Mouse (Mus musculus) heart, embryonic 15.5 days (tissue): ENCODE measurements around the gene Nceh1. TPM values are rescaled to one million over a fixed set of nuclear protein-coding genes. Genes with fewer than 3 reads are reported as not detected.

ENCODE experiments used
- ATAC-seq: fragments of 200-750 bp; cut with Nextera tagmentation; replicated peaks from 2 replicates; pipeline ENCODE4 v1.8.0; 2017; ENCODE audit warnings: low read depth, moderate TSS enrichment; ENCODE audit not compliant: insufficient number of reproducible peaks, insufficient read depth, low FRiP score
- H3K27ac ChIP-seq: fragments of 300-500 bp; sonication (generic); 2 replicates; pipeline ENCODE4 v1.5.1; 2015; ENCODE audit warnings: mild to moderate bottlenecking, inconsistent platforms
- H3K27me3 ChIP-seq: fragments of 300-500 bp; sonication (generic); 2 replicates; pipeline ENCODE4 v1.6.1; 2015; ENCODE audit warnings: inconsistent platforms
- H3K36me3 ChIP-seq: fragments of 300-500 bp; sonication (generic); 2 replicates; pipeline ENCODE4 v1.6.1; 2015; ENCODE audit warnings: mild to moderate bottlenecking, inconsistent platforms
- H3K4me1 ChIP-seq: fragments of 300-500 bp; sonication (generic); replicated peaks from 2 replicates; pipeline ENCODE4 v1.6.1; 2015; ENCODE audit warnings: inconsistent platforms
- H3K4me2 ChIP-seq: fragments of 300-500 bp; sonication (generic); 2 replicates; pipeline ENCODE4 v1.6.1; 2015; ENCODE audit warnings: inconsistent platforms, mild to moderate bottlenecking, moderate library complexity
- H3K4me3 ChIP-seq: fragments of 300-500 bp; sonication (generic); 2 replicates; pipeline ENCODE4 v1.5.1; 2015; ENCODE audit warnings: mild to moderate bottlenecking, inconsistent platforms
- H3K9ac ChIP-seq: fragments of 300-500 bp; sonication (generic); 2 replicates; pipeline ENCODE4 v1.6.1; 2015; ENCODE audit warnings: mild to moderate bottlenecking, inconsistent platforms
- H3K9me3 ChIP-seq: fragments of 300-500 bp; sonication (generic); replicated peaks from 2 replicates; pipeline ENCODE4 v1.6.1; 2016; ENCODE audit warnings: inconsistent platforms
- WGBS: fragments of 180-500 bp; shearing (Covaris S2); methylation state at CpG from one replicate; pipeline ENCODE4 v1.1.7; 2015; ENCODE audit warnings: mixed read lengths; 5-methylcytosine and 5-hydroxymethylcytosine counted together
- polyA plus RNA-seq: library from polyadenylated mRNA; unstranded; fragments of >200 nt; fragmentation: Nextera tagmentation; extraction: Ambion mirVana; gene quantifications from 2 replicates; pipeline ENCODE4 v1.2.1, GENCODE M21; 2015

Gene Nceh1
- polyA plus RNA-seq, 1 experiment from 2014 or later, result 23.3 TPM

DNA sequence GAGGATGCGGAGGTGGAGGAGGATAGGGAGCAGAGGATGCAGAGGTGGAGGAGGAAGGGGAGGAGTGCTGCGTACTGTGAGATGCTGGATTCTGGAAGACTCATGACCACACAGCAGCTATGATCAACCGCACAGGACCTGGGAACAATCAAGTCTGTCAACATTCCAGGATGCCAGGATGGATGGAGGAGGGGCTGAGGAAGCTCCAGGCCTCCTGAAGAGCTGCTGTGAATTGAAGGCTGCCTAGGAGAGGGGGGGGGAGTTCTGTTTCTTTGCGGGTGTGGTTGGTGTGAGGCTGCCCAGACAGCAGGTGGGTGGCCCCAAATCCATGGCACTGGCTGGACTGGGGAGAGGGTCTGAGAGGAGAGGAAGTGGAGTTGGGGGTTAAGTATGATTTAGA lies 23.9 kb upstream of the Nceh1 start:
- Histone ChIP-seq H3K9me3 (no peaks in the 10 kb centered on the region), H3K36me3 (no peaks in the 10 kb centered on the region), H3K27me3 (no peaks in the 10 kb centered on the region), H3K4me1 (peaks cover 19% of the 10 kb centered on the region), H3K4me2 (no peak overlapping the region), H3K9ac (no peak overlapping the region), H3K4me3 (no peak overlapping the region), H3K27ac (no peak overlapping the region)
- ATAC-seq, result no peak
- WGBS, result 28% methylated on average over 4 of the region's 4 CpGs

DNA sequence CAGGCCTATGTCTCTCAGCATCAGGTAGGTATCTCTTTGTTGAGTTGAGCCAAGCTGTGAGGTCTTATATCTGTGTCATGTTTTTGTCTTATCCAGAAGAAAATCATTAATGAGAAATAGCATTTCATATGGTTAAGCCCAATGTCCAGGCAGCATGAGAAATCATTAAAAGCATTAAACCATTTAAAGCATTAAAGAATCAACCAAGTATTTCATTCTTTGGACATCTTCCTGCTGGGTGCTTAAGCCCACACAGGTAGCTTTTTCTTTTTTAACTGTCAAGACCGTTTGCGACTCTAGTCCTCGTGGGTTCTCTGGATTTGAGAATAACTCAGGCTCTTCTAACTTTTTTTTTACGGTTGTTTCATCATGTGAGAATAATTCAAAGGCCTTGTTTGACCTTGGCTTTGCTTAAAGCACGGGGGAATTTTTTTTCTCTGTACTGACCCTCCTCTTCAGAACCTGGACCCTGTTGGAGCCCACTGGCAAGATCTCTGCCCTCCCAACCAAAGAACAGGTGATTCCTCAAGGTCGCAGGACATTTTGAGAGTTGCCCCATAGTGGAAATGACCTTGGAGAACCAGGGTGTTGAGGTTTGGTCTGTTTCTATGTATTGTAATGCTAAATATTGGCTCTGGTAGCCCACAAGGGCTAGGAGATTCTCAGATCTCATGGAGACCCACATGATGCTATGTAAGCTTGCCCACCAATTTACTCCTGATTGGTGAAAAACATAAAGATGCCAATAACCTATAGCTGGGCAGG lies 20.9 kb upstream of the Nceh1 start:
- Histone ChIP-seq H3K4me2 (no peak overlapping the region), H3K9ac (no peak overlapping the region), H3K36me3 (no peaks in the 10 kb centered on the region), H3K4me3 (no peak overlapping the region), H3K27ac (no peak overlapping the region), H3K9me3 (no peaks in the 10 kb centered on the region), H3K27me3 (no peaks in the 10 kb centered on the region), H3K4me1 (no peaks in the 10 kb centered on the region)
- 86% methylated on average over 6 of the region's 6 CpGs for WGBS
- no peak for ATAC-seq

DNA sequence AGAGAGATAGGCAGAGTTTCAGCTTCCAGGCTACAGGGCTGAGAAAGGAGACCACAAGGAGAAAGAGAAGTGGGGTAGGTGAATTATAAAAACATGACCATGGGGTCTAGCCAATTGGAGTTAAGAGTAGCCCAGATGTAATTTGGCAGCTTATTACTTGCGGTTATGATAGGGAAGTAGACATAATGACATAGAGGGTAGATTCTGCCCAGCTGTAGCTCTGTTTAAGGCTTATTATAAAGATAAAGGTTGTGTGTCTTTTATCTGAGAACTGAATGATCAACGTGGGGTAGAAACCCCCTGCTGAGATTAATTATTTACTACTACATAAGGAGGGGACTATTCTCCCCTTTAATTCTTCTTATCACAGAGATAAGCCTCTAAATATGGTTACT lies 20.4 kb upstream of the Nceh1 start:
- Histone ChIP-seq H3K9ac (no peak overlapping the region), H3K9me3 (no peaks in the 10 kb centered on the region), H3K4me3 (no peak overlapping the region), H3K27ac (no peak overlapping the region), H3K36me3 (no peaks in the 10 kb centered on the region), H3K27me3 (no peaks in the 10 kb centered on the region), H3K4me1 (no peaks in the 10 kb centered on the region), H3K4me2 (no peak overlapping the region)
- 63% methylated on average over 2 of the region's 2 CpGs for WGBS
- no peak for ATAC-seq

DNA sequence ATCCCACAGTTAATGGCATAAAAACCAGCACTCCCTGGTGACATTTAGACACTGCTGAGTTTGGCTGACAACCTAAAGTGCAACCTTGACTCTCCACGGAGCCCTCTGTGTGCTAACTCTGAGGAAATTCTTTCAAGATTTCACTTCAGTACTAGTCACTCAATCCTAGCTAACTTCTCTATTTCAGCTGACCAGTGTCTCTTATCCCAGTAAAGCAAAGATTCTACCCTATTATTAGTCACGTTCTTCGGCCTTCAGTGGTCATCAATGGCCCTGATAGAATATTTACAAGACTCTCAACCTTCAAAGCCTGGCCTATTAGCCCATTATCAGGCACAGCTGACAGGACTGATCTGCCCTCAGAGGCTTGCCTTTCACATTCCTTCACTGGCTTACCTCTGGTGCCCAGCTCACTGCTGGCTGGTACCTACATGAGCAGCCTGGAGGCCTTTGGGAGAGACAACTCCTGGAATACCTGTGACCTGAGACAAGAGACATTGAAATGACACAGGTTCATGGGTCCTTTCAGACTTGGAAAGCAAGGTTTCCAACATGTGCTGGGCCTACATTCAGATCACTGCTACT lies 17.2 kb upstream of the Nceh1 start:
- Histone ChIP-seq H3K4me3 (no peak overlapping the region), H3K9ac (no peak overlapping the region), H3K9me3 (no peaks in the 10 kb centered on the region), H3K4me1 (no peaks in the 10 kb centered on the region), H3K36me3 (no peaks in the 10 kb centered on the region), H3K27ac (no peak overlapping the region), H3K27me3 (no peaks in the 10 kb centered on the region), H3K4me2 (no peak overlapping the region)
- WGBS, result 54% methylated on average over 3 of the region's 3 CpGs
- no peak for ATAC-seq

DNA sequence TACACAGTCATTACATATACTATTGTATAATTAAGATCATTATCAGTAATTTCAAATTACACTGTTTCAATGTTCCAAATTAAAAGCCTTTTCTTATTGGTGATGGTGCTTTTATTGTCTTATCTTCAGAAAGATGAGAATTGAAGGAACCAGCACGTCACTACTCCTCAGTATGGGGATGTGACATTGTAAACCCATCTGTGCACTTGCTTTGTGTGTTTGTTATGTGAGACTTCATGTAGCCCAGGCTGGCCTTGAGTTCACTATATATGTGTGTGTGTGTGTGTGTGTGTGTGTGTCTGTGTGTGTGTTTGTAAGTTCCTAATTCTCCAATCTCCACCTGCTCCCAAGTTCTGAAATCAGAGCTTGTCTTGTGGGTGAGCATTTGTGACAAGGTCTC lies 12.5 kb upstream of the Nceh1 start:
- Histone ChIP-seq H3K27ac (no peak overlapping the region), H3K4me2 (no peak overlapping the region), H3K9ac (no peak overlapping the region), H3K36me3 (no peaks in the 10 kb centered on the region), H3K27me3 (no peaks in the 10 kb centered on the region), H3K4me3 (no peak overlapping the region), H3K9me3 (no peaks in the 10 kb centered on the region), H3K4me1 (no peaks in the 10 kb centered on the region)
- ATAC-seq, result no peak
- WGBS, result 68% methylated on average over 1 of the region's 1 CpGs

DNA sequence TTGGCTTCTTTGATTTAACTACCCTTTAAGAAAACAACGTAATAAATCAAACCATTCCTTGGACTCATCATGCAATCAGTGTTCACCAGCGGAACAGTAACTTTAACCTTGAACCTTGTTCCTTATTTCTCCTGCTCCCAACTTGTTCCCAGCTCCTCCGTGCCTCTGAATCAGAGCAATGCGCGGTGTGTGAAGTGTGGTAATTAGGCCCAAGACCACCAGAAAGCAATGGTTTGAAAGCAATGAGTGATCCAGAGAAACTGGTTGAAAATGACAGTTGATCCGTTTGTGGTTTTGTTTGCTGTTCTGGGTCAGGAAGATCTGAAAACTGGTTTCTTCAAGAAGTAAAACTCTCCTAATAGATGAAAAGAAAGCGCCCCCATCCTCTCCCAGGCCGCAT lies 3.1 kb upstream of the Nceh1 start:
- Histone ChIP-seq H3K9ac (no peak overlapping the region), H3K27ac (no peak overlapping the region), H3K9me3 (no peaks in the 10 kb centered on the region), H3K4me1 (peaks cover 4% of the 10 kb centered on the region; the same call in 1 of the 2 replicates), H3K27me3 (no peaks in the 10 kb centered on the region), H3K4me3 (no peak overlapping the region), H3K36me3 (no peaks in the 10 kb centered on the region), H3K4me2 (no peak overlapping the region)
- ATAC-seq, result no peak
- WGBS, result 85% methylated on average over 8 of the region's 8 CpGs

DNA sequence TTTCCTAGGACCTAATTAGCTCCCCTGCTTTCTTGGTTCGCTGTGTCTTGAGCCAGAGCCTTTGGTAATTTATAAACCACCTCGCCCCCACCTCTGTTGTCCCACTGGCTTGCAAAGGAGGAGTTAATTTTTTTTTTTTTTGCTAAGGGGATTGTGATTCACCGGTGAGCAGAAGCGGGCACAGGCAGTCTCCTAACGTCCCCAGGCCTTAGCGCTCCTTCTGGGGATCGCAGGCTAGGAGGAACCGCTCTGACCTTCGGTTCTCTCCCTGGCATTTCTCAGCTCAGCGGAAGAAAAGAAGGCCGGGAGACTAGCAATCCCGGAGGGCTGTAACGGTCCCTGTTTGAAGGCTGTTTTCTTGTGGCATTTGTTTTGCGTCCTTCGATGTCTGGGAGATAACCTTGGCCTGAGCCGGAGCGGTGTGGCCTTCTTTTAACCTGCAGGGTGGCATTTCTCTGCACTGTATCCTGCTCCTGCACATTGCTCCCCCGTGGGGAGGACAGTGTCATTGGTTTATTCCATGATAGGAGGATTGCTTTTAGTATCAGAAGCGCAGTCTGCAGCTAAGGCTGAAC lies 923 bp downstream of the Nceh1 start:
- Histone ChIP-seq H3K4me2 (peak overlapping the region; percentile 84), H3K27me3 (no peaks in the 10 kb centered on the region), H3K27ac (peak overlapping the region; percentile 61), H3K4me1 (peaks cover 4% of the 10 kb centered on the region; the same call in 1 of the 2 replicates), H3K9me3 (no peaks in the 10 kb centered on the region), H3K4me3 (peak overlapping the region; percentile 67), H3K9ac (peak overlapping the region; percentile 66), H3K36me3 (no peaks in the 10 kb centered on the region)
- ATAC-seq, result 0 out of 2 replicates have a peak, but pooled peaks have one; percentile 0
- WGBS, result 7% methylated on average over 19 of the region's 19 CpGs

DNA sequence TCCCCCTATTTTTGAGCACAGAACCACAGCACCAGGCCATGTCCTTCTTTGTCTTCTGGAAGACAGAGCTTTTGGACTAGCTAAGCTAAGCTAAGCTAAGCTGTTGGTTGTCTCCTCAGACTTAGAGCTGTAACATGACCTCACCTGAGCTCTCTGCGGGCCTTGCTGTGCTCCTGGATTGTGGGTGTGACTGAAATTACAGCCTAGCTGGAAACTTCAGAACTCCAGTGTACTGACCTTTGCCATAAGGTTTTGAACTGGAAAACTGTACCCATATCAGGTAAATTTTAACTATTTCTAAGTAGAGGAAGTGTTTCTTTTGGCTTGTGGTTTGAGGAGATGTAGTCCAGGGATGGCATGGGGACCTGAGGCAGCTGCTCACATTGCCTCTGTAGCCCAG lies 5.6 kb downstream of the Nceh1 start:
- no peak overlapping the region for H3K27ac ChIP-seq
- 81% methylated on average over 1 of the region's 1 CpGs for WGBS
- no peak overlapping the region for H3K4me3 ChIP-seq
- no peaks in the 10 kb centered on the region for H3K9me3 ChIP-seq
- H3K9ac ChIP-seq, result no peak overlapping the region
- peaks cover 36% of the 10 kb centered on the region for H3K4me1 ChIP-seq
- no peaks in the 10 kb centered on the region for H3K36me3 ChIP-seq
- H3K4me2 ChIP-seq, result no peak overlapping the region
- no peaks in the 10 kb centered on the region for H3K27me3 ChIP-seq
- no peak for ATAC-seq

DNA sequence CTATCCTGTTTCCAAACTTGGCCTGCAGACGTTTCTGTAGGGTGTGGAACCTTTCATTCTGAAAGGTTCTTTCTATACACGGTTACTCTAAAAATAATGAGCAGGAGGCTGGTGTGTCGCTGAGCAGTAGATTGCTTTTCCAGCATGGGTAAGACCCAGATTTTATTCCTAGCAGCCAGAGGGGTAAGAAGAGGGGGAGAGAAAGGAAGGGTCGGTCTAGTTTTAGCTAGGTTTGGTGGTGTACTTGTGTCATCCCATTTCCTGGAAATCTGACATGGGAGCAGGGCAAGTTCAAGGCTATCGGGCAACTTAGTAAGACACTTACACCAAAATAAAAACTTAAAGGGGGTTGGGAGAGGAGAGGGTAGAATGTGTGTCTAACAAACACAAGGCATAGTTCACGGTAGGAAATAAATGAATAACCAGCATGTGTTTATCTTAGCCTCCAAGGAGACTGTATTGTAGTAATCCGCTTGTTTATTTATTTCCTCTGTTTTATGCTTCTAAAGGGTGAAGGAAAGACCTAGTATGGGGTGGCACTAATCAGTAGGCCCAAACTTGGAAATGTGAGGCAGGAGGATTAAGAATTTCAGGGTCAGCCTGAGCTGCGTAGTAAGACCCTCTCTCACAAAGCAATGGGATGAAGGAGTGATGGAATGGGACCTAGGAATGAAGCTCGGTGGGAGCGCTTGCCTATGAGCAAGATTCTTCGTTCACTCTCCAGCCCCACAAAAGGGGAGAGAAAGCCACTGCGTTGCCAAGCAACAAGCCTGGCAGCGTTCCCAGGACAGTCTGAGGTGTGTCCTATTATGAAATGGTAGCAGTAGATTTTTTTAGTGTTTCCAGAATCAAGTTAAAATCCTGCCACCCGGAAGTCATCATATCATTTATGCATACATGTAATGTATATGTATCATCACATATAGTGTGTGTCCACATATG lies 6.8 kb downstream of the Nceh1 start:
- no peaks in the 10 kb centered on the region for H3K9me3 ChIP-seq
- no peak overlapping the region for H3K27ac ChIP-seq
- no peak overlapping the region for H3K9ac ChIP-seq
- no peak; the same call in 1 of the 2 replicates for ATAC-seq
- H3K36me3 ChIP-seq, result no peaks in the 10 kb centered on the region
- H3K4me1 ChIP-seq, result peaks cover 44% of the 10 kb centered on the region
- H3K4me3 ChIP-seq, result no peak overlapping the region
- H3K4me2 ChIP-seq, result no peak overlapping the region
- 50% methylated on average over 14 of the region's 14 CpGs for WGBS
- H3K27me3 ChIP-seq, result no peaks in the 10 kb centered on the region

DNA sequence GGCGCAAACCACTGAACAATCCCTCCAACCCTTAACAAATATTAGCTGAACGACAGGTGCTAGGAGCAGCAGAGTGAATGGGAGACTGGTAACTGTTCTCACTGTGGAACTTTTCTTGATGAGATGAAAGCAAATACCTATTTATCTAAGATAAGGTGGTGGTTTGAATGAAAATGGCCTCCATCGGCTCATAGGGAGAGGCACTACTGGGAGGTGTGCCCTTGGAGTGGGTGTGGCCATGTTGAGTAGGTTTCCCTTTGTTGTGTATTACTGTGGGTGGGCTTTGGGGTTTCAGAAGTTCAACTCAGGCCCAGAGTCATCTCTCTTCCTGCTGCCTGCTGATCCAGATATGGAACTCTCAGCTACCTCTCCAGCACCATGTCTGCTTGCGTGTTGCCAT lies 8.1 kb downstream of the Nceh1 start:
- H3K4me3 ChIP-seq, result no peak overlapping the region
- ATAC-seq, result no peak
- H3K4me2 ChIP-seq, result no peak overlapping the region
- H3K9me3 ChIP-seq, result no peaks in the 10 kb centered on the region
- no peak overlapping the region for H3K27ac ChIP-seq
- peaks cover 44% of the 10 kb centered on the region for H3K4me1 ChIP-seq
- no peak overlapping the region for H3K9ac ChIP-seq
- no peaks in the 10 kb centered on the region for H3K36me3 ChIP-seq
- 85% methylated on average over 4 of the region's 4 CpGs for WGBS
- no peaks in the 10 kb centered on the region for H3K27me3 ChIP-seq

DNA sequence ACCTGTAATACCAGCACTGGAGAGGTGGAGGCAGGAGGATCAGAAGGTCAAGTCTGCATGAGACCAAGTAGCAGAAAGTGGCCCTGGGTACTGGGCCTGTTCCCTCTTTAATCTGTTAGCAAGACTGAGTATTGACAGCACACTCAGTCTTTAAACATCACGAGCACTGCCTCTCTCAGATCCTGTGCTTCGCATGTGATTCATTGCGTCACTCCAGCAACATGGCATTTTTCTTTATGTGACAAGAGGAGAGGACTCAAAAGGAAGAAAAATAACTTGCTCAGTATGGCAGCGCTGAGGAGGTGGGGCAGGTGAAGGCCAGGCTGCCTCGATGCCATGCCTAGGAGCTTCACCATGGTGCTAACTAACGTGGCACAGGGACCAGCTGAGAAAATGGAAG lies 9.1 kb downstream of the Nceh1 start:
- H3K36me3 ChIP-seq, result no peaks in the 10 kb centered on the region
- H3K27ac ChIP-seq, result peak overlapping the region; percentile 82
- H3K4me1 ChIP-seq, result peaks cover 44% of the 10 kb centered on the region
- H3K4me3 ChIP-seq, result no peak overlapping the region
- no peaks in the 10 kb centered on the region for H3K27me3 ChIP-seq
- no peak for ATAC-seq
- H3K9ac ChIP-seq, result no peak overlapping the region
- no peak overlapping the region for H3K4me2 ChIP-seq
- H3K9me3 ChIP-seq, result no peaks in the 10 kb centered on the region
- 54% methylated on average over 6 of the region's 6 CpGs for WGBS
